Mouse (Mus musculus) heart, adult 2 months (tissue): ENCODE measurements around the gene Zfp704. TPM values are rescaled to one million over a fixed set of nuclear protein-coding genes. Genes with fewer than 3 reads are reported as not detected.

Experiments used
- DNase-seq, 2 experiments: peaks; one replicate each; pipeline ENCODE4 v3.0.0; 2021
- H3K27ac ChIP-seq: fragments of 200-600 bp; 2 replicates; pipeline ENCODE4 v1.8.1; 2022
- H3K27me3 ChIP-seq: fragments of 200-500 bp; 2 replicates; pipeline ENCODE4 v1.6.1; 2012; ENCODE audit warnings: mild to moderate bottlenecking, low read length, inconsistent platforms, mixed read lengths; ENCODE audit not compliant: control insufficient read depth, insufficient read depth
- H3K36me3 ChIP-seq: fragments of 200-500 bp; 2 replicates; pipeline ENCODE4 v1.6.1; 2012; ENCODE audit warnings: low read length, inconsistent platforms; ENCODE audit not compliant: control insufficient read depth, insufficient read depth
- H3K4me1 ChIP-seq: fragments of 200-500 bp; 2 replicates; pipeline ENCODE4 v1.6.1; 2011; ENCODE audit warnings: low read length; ENCODE audit not compliant: control insufficient read depth, insufficient read depth
- H3K4me3 ChIP-seq: fragments of 200-600 bp; 2 replicates; pipeline ENCODE4 v1.8.1; 2022
- H3K79me2 ChIP-seq: fragments of 200-500 bp; replicated peaks from 2 replicates; pipeline ENCODE4 v1.6.1; 2012; ENCODE audit warnings: mild to moderate bottlenecking, inconsistent platforms, low read length, moderate library complexity, mixed read lengths; ENCODE audit not compliant: control insufficient read depth, insufficient read depth
- H3K9ac ChIP-seq: fragments of 200-500 bp; 2 replicates; pipeline ENCODE4 v1.6.1; 2012; ENCODE audit warnings: low read depth, mild to moderate bottlenecking, control low read depth, inconsistent platforms, low read length, mixed read lengths
- CTCF ChIP-seq: fragments of 200-600 bp; IDR thresholded peaks from 2 replicates; pipeline ENCODE4 v1.8.1; 2022; ENCODE audit warnings: antibody characterized with exemption, mild to moderate bottlenecking, moderate library complexity
- EP300 ChIP-seq: fragments of 200-500 bp; IDR thresholded peaks from 2 replicates; pipeline ENCODE4 v1.6.1; 2011; ENCODE audit warnings: low read depth, low read length, control low read depth; ENCODE audit not compliant: insufficient read depth
- POLR2A ChIP-seq: fragments of 200-500 bp; IDR thresholded peaks from 2 replicates; pipeline ENCODE4 v1.6.1; 2011; ENCODE audit warnings: mild to moderate bottlenecking, low read depth, low read length, control low read depth; ENCODE audit not compliant: insufficient read depth
- WGBS: fragments of 180-500 bp; shearing (Covaris S2); methylation state at CpG from one replicate; pipeline ENCODE4 v1.1.7; 2018; 5-methylcytosine and 5-hydroxymethylcytosine counted together
- intact Hi-C: fragments of 180-260 bp; cut with DNase I; formaldehyde crosslinking; loops from one replicate; pipeline ENCODE4 v1.15.1; 2025
- polyA plus RNA-seq: library from polyadenylated mRNA; depleted of rRNA; stranded (reverse); fragments of >200 nt; gene quantifications from 2 replicates; pipeline ENCODE4 v1.2.3, GENCODE M21; 2012
- total RNA-seq, 2 experiments: library from RNA; stranded (reverse); gene quantifications; 2 replicates each; pipeline ENCODE4 v1.2.3; 2021

Gene Zfp704
- total and polyA plus RNA-seq, 3 experiments, result 3.3 to 14.2 (median 13.4) TPM

DNA sequence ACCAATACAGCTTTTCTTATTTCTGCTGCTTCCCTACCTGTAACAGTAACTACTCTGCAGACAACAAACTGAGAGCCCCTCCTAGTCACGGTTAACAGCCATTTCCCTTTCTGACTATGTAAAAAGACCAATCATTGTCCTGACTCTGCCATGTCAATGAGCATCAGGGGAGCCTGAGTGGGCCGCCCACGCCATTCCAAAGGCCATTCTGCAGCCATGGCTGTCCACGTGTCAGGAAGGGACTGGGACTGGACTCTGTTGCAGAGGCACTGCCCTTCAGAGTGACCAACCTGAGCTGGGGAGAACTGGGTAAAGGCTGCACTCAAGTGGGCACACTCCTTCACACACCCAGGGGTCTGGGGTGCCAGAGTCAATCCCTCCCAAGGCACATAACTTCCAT, 127.9 kb downstream of the Zfp704 start:
- 65% methylated on average over 4 of the region's 4 CpGs for WGBS
- DNase-seq, result peak in 1 of 2 experiments; percentile 15
- H3K4me3 ChIP-seq, result no peak overlapping the region
- H3K27ac ChIP-seq, result no peak overlapping the region
- TF ChIP-seq EP300, result no peak
- TF ChIP-seq CTCF, result no peak
- H3K79me2 ChIP-seq, result no peaks in the 10 kb centered on the region
- intact Hi-C loops, result no loop called here
- peaks cover 5% of the 10 kb centered on the region for H3K4me1 ChIP-seq
- no peak overlapping the region for H3K9ac ChIP-seq
- no peaks in the 10 kb centered on the region for H3K36me3 ChIP-seq
- no peaks in the 10 kb centered on the region for H3K27me3 ChIP-seq

DNA sequence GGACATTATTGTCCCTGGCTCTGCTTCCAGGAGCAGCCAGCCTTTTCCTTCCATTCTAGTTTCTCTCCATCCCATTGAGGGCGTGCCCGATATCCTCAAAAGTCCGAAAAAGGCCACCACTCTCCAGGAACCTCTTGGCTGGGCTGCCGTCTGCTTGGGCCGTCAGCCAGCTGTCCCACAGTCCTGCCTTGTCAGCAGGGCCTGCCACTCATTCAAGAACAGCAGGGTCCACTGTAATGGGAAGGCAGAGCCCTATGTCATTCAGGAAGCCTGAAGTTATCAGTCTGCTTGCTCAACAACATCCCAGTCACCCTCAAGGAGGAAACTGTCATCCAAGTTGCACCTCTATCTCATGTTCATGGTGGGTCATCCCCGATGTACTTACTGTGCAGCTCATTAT, 128.5 kb downstream of the Zfp704 start:
- H3K36me3 ChIP-seq, result no peaks in the 10 kb centered on the region
- H3K4me1 ChIP-seq, result peaks cover 5% of the 10 kb centered on the region
- TF ChIP-seq EP300 (no peak), POLR2A (no peak), CTCF (no peak)
- H3K4me3 ChIP-seq, result no peak overlapping the region
- H3K27me3 ChIP-seq, result no peaks in the 10 kb centered on the region
- 13% methylated on average over 6 of the region's 6 CpGs for WGBS
- H3K9ac ChIP-seq, result no peak overlapping the region
- no peak overlapping the region for H3K27ac ChIP-seq
- no peaks in the 10 kb centered on the region for H3K79me2 ChIP-seq
- peak; percentile 59 to 64 for DNase-seq
- intact Hi-C loops, result no loop called here

DNA sequence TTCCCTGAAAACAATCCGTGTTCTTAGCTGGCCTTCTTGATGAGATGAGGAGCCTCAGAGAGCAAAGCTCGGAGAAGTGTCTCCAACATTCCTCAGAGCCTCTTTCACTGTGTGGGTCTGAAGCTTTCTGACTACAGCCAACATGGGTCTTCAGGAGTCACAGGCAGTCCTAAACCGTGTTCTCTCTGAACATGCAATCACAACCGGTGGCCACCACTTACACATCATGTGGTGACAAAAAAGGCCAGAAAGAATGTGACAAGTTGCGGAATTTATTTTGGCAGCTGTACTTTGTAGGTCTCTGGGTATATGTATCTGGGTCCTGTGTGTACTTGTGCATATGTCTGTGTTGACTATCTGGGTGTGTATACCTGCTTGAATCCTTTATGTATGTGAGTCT, 128.9 kb downstream of the Zfp704 start:
- peaks cover 5% of the 10 kb centered on the region for H3K4me1 ChIP-seq
- H3K79me2 ChIP-seq, result no peaks in the 10 kb centered on the region
- TF ChIP-seq CTCF (no peak), EP300 (no peak), POLR2A (no peak)
- H3K36me3 ChIP-seq, result no peaks in the 10 kb centered on the region
- H3K9ac ChIP-seq, result no peak overlapping the region
- WGBS, result 74% methylated on average over 5 of the region's 5 CpGs
- H3K4me3 ChIP-seq, result no peak overlapping the region
- peak in 1 of 2 experiments; percentile 5 for DNase-seq
- intact Hi-C loops, result no loop called here
- H3K27ac ChIP-seq, result no peak overlapping the region
- no peaks in the 10 kb centered on the region for H3K27me3 ChIP-seq

GRCm38 (mm10) chr3:9477386-9477785, 132.5 kb downstream of the Zfp704 start:
- Histone ChIP-seq H3K4me1 (peaks cover 5% of the 10 kb centered on the region), H3K79me2 (no peaks in the 10 kb centered on the region), H3K4me3 (no peak overlapping the region), H3K36me3 (no peaks in the 10 kb centered on the region), H3K27me3 (no peaks in the 10 kb centered on the region), H3K9ac (no peak overlapping the region), H3K27ac (no peak overlapping the region)
- no peak for TF ChIP-seq CTCF
- TF ChIP-seq POLR2A, result no peak
- no peak for TF ChIP-seq EP300
- WGBS, result 84% methylated on average over 2 of the region's 2 CpGs
- intact Hi-C loops, result no loop called here
- DNase-seq, result peak in 1 of 2 experiments; percentile 1

DNA sequence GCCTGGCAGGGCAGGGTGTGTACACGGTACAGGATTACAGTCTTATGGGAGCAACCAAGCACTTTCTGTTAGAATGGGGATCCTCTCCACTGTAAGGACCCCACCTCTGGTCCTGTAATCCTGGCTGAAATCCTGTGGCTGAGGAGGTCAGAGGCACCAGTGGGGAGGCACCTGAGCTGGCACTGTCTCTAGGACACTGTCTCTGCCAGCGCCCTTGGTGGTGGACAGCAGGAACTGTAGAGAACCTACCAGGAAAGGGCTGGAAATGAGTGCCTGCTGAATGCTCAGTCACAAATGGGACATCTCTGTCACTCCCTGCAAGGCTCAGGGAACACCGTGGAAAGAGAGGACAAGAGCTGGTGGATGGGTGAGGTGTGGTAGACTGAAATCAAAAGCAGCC, 133.5 kb downstream of the Zfp704 start:
- H3K4me3 ChIP-seq, result no peak overlapping the region
- H3K4me1 ChIP-seq, result peaks cover 3% of the 10 kb centered on the region
- peak in 1 of 2 experiments; percentile 7 for DNase-seq
- no peaks in the 10 kb centered on the region for H3K27me3 ChIP-seq
- H3K27ac ChIP-seq, result no peak overlapping the region
- no peaks in the 10 kb centered on the region for H3K79me2 ChIP-seq
- H3K36me3 ChIP-seq, result no peaks in the 10 kb centered on the region
- intact Hi-C loops, result no loop called here
- WGBS, result 93% methylated on average over 3 of the region's 3 CpGs
- TF ChIP-seq EP300, result no peak
- no peak for TF ChIP-seq CTCF
- no peak for TF ChIP-seq POLR2A
- no peak overlapping the region for H3K9ac ChIP-seq

DNA sequence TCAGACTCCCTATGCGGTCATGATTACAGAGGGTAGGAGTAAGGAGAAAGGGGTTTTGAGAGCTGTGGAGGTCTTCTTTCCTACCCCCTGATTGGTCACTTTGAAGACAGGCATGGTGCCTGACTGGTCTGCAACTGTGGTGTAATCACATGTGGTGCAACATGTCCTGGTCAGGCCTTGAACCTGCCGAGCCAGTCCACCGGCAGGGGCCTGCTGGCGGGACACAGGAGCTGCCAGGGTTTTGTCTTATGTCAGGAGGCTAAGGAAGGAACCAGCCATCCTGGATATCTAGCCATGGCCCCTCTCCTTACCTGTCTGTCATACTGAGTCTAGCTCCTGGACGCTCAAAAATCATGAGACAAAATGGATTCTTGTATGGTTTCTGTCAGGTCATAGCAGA, 134.4 kb downstream of the Zfp704 start:
- no peaks in the 10 kb centered on the region for H3K4me1 ChIP-seq
- no peak overlapping the region for H3K4me3 ChIP-seq
- H3K36me3 ChIP-seq, result no peaks in the 10 kb centered on the region
- no peaks in the 10 kb centered on the region for H3K27me3 ChIP-seq
- no peak for TF ChIP-seq CTCF
- TF ChIP-seq POLR2A, result no peak
- no peak for TF ChIP-seq EP300
- no peaks in the 10 kb centered on the region for H3K79me2 ChIP-seq
- 89% methylated on average over 5 of the region's 5 CpGs for WGBS
- no peak overlapping the region for H3K9ac ChIP-seq
- no peak for DNase-seq
- no peak overlapping the region for H3K27ac ChIP-seq
- intact Hi-C loops, result no loop called here

DNA sequence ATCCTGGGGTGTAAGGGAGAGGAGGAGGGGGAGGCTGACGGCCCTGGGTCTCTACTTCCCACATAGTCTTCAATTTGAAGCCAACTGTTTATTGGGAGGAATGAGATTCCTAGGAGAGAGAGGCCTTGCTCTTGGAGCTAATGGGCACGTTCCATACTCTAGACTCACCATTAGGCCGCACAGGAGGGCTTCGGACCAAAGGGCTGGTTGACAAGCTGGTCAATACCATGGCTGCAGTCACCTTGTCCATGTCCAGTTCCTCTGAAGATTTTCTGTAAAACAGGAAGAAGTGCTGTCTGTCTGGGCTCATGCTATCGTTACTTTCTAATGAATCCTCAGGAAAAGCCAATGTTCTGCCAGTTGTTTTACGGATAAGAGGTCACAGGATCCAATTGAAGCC, 135.6 kb downstream of the Zfp704 start:
- Histone ChIP-seq H3K36me3 (no peaks in the 10 kb centered on the region), H3K4me3 (no peak overlapping the region), H3K9ac (no peak overlapping the region), H3K27me3 (no peaks in the 10 kb centered on the region), H3K27ac (no peak overlapping the region), H3K79me2 (no peaks in the 10 kb centered on the region), H3K4me1 (no peaks in the 10 kb centered on the region)
- TF ChIP-seq EP300, result no peak
- no peak for TF ChIP-seq POLR2A
- no peak for TF ChIP-seq CTCF
- no peak for DNase-seq
- 93% methylated on average over 6 of the region's 6 CpGs for WGBS
- intact Hi-C loops, result no loop called here
